Mouse (Mus musculus): ENCODE measurements at regions not wholly inside any gene's neighbourhood (a gene's known extent, or its start where the extent isn't known, plus 50 kb on each side); places are given as distances from the start of the nearest gene placed in this dataset.
A peak's percentile ranks its signal among the peaks of the same experiment; 100 is the strongest.

DNA sequence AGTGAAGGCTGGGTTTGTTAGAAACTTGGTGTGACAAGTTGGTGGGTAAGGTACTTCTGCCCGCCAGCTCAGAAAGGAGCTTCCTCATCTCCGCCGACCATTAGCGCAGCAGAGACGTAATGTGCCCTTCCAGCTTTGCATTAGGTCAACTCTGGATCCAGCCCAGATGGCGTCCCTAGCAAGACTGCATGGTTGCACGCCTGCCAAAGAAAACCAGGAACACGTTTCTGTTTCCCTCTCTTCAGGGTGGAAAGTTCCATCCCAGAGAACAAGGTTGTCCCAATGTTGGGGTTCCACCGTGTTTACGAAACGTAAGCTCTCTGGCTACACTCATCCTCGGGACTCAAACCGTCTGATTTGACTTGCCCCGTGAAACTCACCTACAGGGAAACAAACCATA lies 335.5 kb downstream of the Mtx2 start:
- 93% methylated on average over 14 of the region's 14 CpGs for WGBS

DNA sequence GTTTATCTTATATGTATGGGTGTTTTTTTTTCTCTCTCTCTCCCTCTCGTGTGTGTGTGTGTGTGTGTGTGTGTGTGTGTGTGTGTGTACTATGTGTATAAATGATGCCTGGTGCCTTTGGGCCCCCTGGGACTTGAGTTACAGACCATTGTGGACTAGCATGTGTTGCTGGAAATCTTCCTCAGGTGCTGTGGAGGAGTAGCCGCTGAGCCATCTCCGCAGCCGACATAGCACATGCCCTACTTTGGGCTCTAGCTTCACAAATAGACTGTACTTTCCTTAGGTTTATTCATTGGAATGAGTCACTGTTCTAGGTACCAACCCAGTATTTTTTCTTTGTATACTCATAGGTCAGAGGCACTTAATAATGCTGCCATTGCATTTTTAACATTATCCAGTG lies 339.4 kb downstream of the Mtx2 start:
- WGBS = 84% methylated on average over 4 of the region's 4 CpGs
- no peak overlapping the region for H3K4me2 ChIP-seq (ENCODE audit: low read depth)
- no peak overlapping the region for H3K27ac ChIP-seq (ENCODE audit: low read depth, low read length)
- no peaks in the 10 kb centered on the region for H3K4me1 ChIP-seq (ENCODE audit: control insufficient read depth, insufficient read depth, low read length)
- no peak overlapping the region for H3K9ac ChIP-seq (ENCODE audit: low read length)
- no peaks in the 10 kb centered on the region for H3K36me3 ChIP-seq (ENCODE audit: control insufficient read depth, insufficient read depth, low read length)
- H3K27me3 ChIP-seq (ENCODE audit: control insufficient read depth, insufficient read depth, low read length) = no peaks in the 10 kb centered on the region
- H3K9me3 ChIP-seq (ENCODE audit: control insufficient read depth, low read length) = no peaks in the 10 kb centered on the region
- ATAC-seq (ENCODE audit: insufficient read depth, low FRiP score, low TSS enrichment) = no peak
- DNase-seq (ENCODE audit: low spot score) = no peak
- H3K4me3 ChIP-seq (ENCODE audit: low read depth, low read length) = no peak overlapping the region

More for the DNA sequence above, 335.5 kb downstream of the Mtx2 start:
- no peak overlapping the region for H3K9ac ChIP-seq (ENCODE audit: low read length)
- no peaks in the 10 kb centered on the region for H3K9me3 ChIP-seq (ENCODE audit: control insufficient read depth, low read length)
- no peaks in the 10 kb centered on the region for H3K4me1 ChIP-seq (ENCODE audit: control insufficient read depth, insufficient read depth, low read length)
- no peaks in the 10 kb centered on the region for H3K36me3 ChIP-seq (ENCODE audit: control insufficient read depth, insufficient read depth, low read length)
- no peak overlapping the region for H3K4me2 ChIP-seq (ENCODE audit: low read depth)
- no peak overlapping the region for H3K4me3 ChIP-seq (ENCODE audit: low read depth, low read length)
- DNase-seq (ENCODE audit: low spot score) (no peak), ATAC-seq (ENCODE audit: insufficient read depth, low FRiP score, low TSS enrichment) (no peak)
- H3K27me3 ChIP-seq (ENCODE audit: control insufficient read depth, insufficient read depth, low read length) = no peaks in the 10 kb centered on the region
- no peak overlapping the region for H3K27ac ChIP-seq (ENCODE audit: low read depth, low read length)

GRCm38 (mm10) chr2:75176267-75176666 lies 350.7 kb downstream of the Mtx2 start:
- Histone ChIP-seq H3K4me2 (ENCODE audit: low read depth) (no peak overlapping the region), H3K27ac (ENCODE audit: low read depth, low read length) (no peak overlapping the region), H3K4me1 (ENCODE audit: control insufficient read depth, insufficient read depth, low read length) (no peaks in the 10 kb centered on the region), H3K4me3 (ENCODE audit: low read depth, low read length) (no peak overlapping the region), H3K9me3 (ENCODE audit: control insufficient read depth, low read length) (no peaks in the 10 kb centered on the region), H3K27me3 (ENCODE audit: control insufficient read depth, insufficient read depth, low read length) (no peaks in the 10 kb centered on the region), H3K9ac (ENCODE audit: low read length) (no peak overlapping the region), H3K36me3 (ENCODE audit: control insufficient read depth, insufficient read depth, low read length) (no peaks in the 10 kb centered on the region)
- no peak for ATAC-seq (ENCODE audit: insufficient read depth, low FRiP score, low TSS enrichment)
- DNase-seq (ENCODE audit: low spot score) = no peak
- 81% methylated on average over 5 of the region's 5 CpGs for WGBS

DNA sequence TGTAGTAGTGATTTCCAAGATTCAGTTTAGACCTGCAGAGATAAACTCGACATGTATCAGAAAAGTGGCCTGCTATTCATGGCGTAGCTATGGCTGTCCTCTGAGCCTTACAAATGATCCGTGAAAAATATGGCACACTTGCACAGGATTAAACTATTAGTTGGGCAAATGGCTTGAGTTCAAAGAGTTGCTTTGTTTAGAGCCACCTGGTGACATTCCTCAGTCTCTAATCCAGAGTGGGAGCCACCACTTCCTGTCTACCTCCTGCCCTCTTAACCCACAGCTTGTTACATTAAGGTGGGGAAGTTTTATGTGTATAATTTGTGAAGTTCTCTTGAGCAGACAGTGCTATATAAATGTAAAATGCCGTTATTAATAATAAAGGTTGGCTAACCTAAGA lies 357.7 kb downstream of the Mtx2 start:
- H3K9ac ChIP-seq (ENCODE audit: low read length) = no peak overlapping the region
- H3K36me3 ChIP-seq (ENCODE audit: control insufficient read depth, insufficient read depth, low read length) = no peaks in the 10 kb centered on the region
- ATAC-seq (ENCODE audit: insufficient read depth, low FRiP score, low TSS enrichment) = no peak
- WGBS = 66% methylated on average over 4 of the region's 4 CpGs
- H3K4me1 ChIP-seq (ENCODE audit: control insufficient read depth, insufficient read depth, low read length) = no peaks in the 10 kb centered on the region
- no peak overlapping the region for H3K4me2 ChIP-seq (ENCODE audit: low read depth)
- no peaks in the 10 kb centered on the region for H3K9me3 ChIP-seq (ENCODE audit: control insufficient read depth, low read length)
- no peak overlapping the region for H3K4me3 ChIP-seq (ENCODE audit: low read depth, low read length)
- DNase-seq (ENCODE audit: low spot score) = no peak
- no peaks in the 10 kb centered on the region for H3K27me3 ChIP-seq (ENCODE audit: control insufficient read depth, insufficient read depth, low read length)
- no peak overlapping the region for H3K27ac ChIP-seq (ENCODE audit: low read depth, low read length)

GRCm38 (mm10) chr2:75202587-75203220 lies 377.1 kb downstream of the Mtx2 start:
- ATAC-seq (ENCODE audit: insufficient read depth, low FRiP score, low TSS enrichment) (no peak), DNase-seq (ENCODE audit: low spot score) (no peak)
- no peaks in the 10 kb centered on the region for H3K9me3 ChIP-seq (ENCODE audit: control insufficient read depth, low read length)
- H3K27ac ChIP-seq (ENCODE audit: low read depth, low read length) = no peak overlapping the region
- no peaks in the 10 kb centered on the region for H3K27me3 ChIP-seq (ENCODE audit: control insufficient read depth, insufficient read depth, low read length)
- 65% methylated on average over 7 of the region's 7 CpGs for WGBS
- H3K4me3 ChIP-seq (ENCODE audit: low read depth, low read length) = no peak overlapping the region
- H3K36me3 ChIP-seq (ENCODE audit: control insufficient read depth, insufficient read depth, low read length) = no peaks in the 10 kb centered on the region
- H3K4me1 ChIP-seq (ENCODE audit: control insufficient read depth, insufficient read depth, low read length) = no peaks in the 10 kb centered on the region
- no peak overlapping the region for H3K9ac ChIP-seq (ENCODE audit: low read length)
- no peak overlapping the region for H3K4me2 ChIP-seq (ENCODE audit: low read depth)

- no peaks in the 10 kb centered on the region for H3K36me3 ChIP-seq (ENCODE audit: control insufficient read depth, insufficient read depth, low read length)
- no peak overlapping the region for H3K4me2 ChIP-seq (ENCODE audit: low read depth)
- no peak overlapping the region for H3K9ac ChIP-seq (ENCODE audit: low read length)
- H3K4me3 ChIP-seq (ENCODE audit: low read depth, low read length) = no peak overlapping the region
- ATAC-seq (ENCODE audit: insufficient read depth, low FRiP score, low TSS enrichment) (no peak), DNase-seq (ENCODE audit: low spot score) (no peak)
- H3K4me1 ChIP-seq (ENCODE audit: control insufficient read depth, insufficient read depth, low read length) = no peaks in the 10 kb centered on the region; the same call in 1 of the 2 replicates
- no peaks in the 10 kb centered on the region for H3K27me3 ChIP-seq (ENCODE audit: control insufficient read depth, insufficient read depth, low read length)
- no peak overlapping the region for H3K27ac ChIP-seq (ENCODE audit: low read depth, low read length)
- 65% methylated on average over 27 of the region's 27 CpGs for WGBS
- H3K9me3 ChIP-seq (ENCODE audit: control insufficient read depth, low read length) = no peaks in the 10 kb centered on the region
These were observed 383.5 kb downstream of the Mtx2 start for GRCm38 (mm10) chr2:75208821-75209758.

GRCm38 (mm10) chr2:75209790-75210583 lies 384.4 kb downstream of the Mtx2 start:
- Histone ChIP-seq H3K36me3 (ENCODE audit: control insufficient read depth, insufficient read depth, low read length) (no peaks in the 10 kb centered on the region), H3K9ac (ENCODE audit: low read length) (no peak overlapping the region), H3K4me3 (ENCODE audit: low read depth, low read length) (no peak overlapping the region), H3K9me3 (ENCODE audit: control insufficient read depth, low read length) (no peaks in the 10 kb centered on the region), H3K4me2 (ENCODE audit: low read depth) (no peak overlapping the region), H3K27ac (ENCODE audit: low read depth, low read length) (no peak overlapping the region), H3K4me1 (ENCODE audit: control insufficient read depth, insufficient read depth, low read length) (no peaks in the 10 kb centered on the region; the same call in 1 of the 2 replicates), H3K27me3 (ENCODE audit: control insufficient read depth, insufficient read depth, low read length) (no peaks in the 10 kb centered on the region)
- ATAC-seq (ENCODE audit: insufficient read depth, low FRiP score, low TSS enrichment) (no peak), DNase-seq (ENCODE audit: low spot score) (peak; percentile 12)
- WGBS = 73% methylated on average over 17 of the region's 17 CpGs

DNA sequence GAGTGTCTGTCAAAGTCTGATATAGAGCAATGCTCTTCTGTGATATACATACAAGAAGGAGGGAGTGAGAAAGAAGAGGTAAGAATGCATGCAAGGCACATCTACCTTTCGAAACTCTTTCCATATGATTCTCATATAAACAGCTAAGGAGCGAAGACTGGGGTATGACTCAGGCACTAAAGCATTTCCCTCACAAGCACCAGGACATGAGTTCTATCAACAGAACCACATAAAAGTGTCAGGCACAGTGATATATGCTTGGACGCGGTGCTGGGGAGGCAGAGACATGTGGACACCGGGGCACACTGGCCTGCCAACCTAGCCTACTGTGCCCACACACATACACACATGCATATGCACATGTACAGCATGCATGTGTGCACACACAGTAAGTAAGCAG lies 391.3 kb downstream of the Mtx2 start:
- Histone ChIP-seq H3K4me1 (ENCODE audit: control insufficient read depth, insufficient read depth, low read length) (no peaks in the 10 kb centered on the region), H3K27me3 (ENCODE audit: control insufficient read depth, insufficient read depth, low read length) (no peaks in the 10 kb centered on the region), H3K4me3 (ENCODE audit: low read depth, low read length) (no peak overlapping the region), H3K27ac (ENCODE audit: low read depth, low read length) (no peak overlapping the region), H3K9me3 (ENCODE audit: control insufficient read depth, low read length) (no peaks in the 10 kb centered on the region), H3K36me3 (ENCODE audit: control insufficient read depth, insufficient read depth, low read length) (no peaks in the 10 kb centered on the region), H3K9ac (ENCODE audit: low read length) (no peak overlapping the region), H3K4me2 (ENCODE audit: low read depth) (no peak overlapping the region)
- ATAC-seq (ENCODE audit: insufficient read depth, low FRiP score, low TSS enrichment) (no peak), DNase-seq (ENCODE audit: low spot score) (no peak)
- WGBS = 83% methylated on average over 5 of the region's 5 CpGs
